Mouse (Mus musculus): Measurements from ENCODE around the gene 4930523C07Rik.

Gene 4930523C07Rik

DNA sequence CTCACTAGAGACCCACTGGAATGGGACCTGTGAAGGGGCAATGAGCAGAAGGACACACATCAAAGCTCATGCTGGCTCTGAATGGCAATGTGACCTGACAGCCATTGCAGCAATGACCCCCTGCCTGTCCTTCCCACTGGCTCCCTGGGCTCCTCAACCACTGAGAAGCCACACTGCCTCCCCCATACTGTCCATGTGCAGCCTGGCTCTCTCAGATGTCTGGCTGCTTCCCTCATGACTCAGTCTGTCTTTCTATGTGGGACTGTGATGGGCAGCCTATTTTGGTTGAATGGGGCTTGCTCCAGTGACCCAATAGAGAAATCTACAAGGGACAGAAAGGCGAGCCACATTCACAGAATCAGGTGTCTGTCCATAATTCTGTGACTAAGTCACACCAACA, 38.5 kb downstream of the 4930523C07Rik start:
- ATAC-seq (ENCODE audit: insufficient number of reproducible peaks, low FRiP score, low TSS enrichment), result no peak

DNA sequence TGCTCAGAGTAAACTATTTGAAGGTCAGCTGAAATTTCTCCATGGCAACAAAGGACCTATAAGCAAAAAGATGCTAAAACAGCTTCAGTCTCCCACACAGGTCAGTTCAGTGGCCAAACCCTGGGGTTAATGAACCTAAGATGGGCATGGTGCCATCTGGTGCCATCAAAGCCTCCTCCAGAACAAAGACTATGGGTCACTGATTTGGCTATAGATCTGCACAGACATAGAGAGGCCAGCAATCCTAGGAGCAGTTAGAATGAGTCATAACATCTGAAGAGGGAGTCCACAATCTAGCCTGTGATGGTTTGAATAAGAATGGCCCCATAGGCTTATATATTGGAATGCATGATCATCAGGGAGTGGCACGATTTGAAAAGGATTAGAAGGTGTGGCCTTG, 40.1 kb downstream of the 4930523C07Rik start:
- ATAC-seq (ENCODE audit: insufficient number of reproducible peaks, low FRiP score, low TSS enrichment), result no peak

DNA sequence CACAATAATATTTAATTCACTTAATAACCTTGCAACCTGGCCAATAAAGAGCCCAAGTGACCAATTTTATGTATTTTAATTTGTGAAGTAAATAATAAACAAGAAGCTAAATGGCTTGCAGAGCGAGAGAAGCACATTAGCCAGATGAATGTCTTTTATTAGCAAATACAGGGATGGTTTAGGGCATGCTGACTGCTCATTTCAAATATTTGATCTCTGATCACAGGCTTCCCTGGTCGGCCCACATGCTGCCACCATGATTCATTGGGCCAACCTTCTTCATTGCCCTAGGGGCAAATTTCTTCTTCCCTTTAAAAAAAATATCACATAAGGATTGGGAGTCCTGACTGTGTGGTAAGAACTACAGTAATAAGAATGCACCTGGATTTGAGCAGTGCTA, 42.5 kb downstream of the 4930523C07Rik start:
- ATAC-seq (ENCODE audit: insufficient number of reproducible peaks, low FRiP score, low TSS enrichment), result no peak

DNA sequence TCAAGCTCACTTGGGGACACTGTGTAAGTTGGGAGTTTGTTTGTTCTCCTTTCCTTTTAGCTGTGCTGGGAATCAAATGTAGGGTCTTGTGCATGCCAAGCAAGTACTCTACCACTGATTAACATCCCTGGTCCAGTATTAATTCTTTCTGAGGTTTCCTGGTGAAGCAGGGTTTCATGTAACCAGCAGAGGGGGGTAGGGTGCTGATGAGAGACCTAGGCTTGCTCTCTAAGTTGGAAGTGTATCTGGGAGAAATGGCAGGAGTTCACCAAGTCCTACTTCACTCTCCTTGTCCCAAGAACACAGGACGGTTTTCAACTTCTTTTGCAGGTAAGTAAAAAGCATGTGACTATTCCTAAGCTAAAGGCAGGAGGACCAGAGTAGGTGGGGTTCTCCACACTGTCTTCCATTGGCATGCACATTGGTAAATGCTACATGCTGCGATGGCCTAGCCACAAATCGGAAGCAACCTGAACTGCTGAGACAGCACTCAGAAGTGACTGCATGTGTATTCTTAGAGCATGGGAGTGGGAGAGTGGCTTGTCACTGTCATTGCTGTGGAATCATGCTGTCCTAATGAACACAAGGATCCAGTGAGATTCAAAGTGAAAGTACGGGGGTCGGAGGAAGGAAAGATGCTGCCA, 55.6 kb downstream of the 4930523C07Rik start:
- no peak for ATAC-seq (ENCODE audit: insufficient number of reproducible peaks, low FRiP score, low TSS enrichment)

DNA sequence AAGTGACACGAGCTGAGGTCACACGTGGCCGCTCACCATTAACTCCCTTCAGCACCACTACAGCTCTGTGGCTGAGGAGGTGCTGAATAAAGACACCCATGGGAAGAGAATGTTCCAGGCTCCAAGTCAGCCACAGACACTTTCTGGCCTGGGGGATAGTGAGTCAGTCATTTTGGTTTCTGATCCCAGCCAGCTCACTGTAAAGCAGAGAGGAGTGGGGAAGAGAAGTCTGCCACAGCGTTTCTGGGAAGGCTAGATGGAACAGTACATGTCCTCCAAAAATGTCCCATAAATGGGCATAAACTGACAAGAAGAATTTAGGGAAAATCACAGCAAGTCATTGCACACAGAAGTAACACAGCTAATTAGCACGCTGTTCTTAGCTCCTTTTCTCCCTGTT, 56.8 kb downstream of the 4930523C07Rik start:
- no peak for ATAC-seq (ENCODE audit: insufficient number of reproducible peaks, low FRiP score, low TSS enrichment)

DNA sequence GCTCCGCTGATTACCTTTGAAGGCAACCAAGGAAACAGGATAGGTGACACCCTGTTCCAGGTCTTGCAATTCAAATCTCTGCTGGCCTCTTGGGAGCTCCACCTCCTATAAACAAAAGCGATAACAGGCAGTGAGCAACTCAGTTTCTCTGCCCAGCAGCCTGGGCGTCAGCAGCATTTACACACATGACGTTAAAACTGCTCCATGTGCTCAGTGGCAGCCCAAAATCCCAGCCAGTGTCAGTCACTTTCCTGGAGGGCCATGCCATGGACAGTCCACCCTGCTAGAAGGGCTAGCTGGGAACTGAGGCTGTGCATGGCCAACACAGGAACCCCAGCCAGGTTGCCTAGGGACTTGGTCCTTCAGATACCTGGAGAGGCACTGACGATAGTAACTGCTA, 61.2 kb downstream of the 4930523C07Rik start:
- ATAC-seq (ENCODE audit: insufficient number of reproducible peaks, low FRiP score, low TSS enrichment), result no peak

DNA sequence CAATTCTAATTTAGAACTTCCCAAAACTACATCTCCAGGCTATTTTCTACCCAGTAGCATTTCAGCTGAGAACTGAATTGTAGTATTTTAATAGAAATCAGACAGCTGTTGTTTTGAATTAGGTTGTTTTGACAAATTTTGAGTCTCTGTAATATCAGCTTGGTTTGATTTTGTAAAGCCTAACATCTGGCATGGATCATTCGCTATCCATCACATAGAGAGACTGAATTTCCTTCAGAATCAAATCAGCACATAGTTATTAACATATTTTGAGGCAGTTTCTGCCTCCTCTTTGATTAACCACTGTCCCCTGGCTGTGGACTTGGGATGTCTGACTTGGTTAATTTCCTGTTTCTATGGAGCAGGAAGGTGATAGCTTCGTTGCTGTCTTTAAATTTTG, 64.4 kb downstream of the 4930523C07Rik start:
- ATAC-seq (ENCODE audit: insufficient number of reproducible peaks, low FRiP score, low TSS enrichment), result no peak

DNA sequence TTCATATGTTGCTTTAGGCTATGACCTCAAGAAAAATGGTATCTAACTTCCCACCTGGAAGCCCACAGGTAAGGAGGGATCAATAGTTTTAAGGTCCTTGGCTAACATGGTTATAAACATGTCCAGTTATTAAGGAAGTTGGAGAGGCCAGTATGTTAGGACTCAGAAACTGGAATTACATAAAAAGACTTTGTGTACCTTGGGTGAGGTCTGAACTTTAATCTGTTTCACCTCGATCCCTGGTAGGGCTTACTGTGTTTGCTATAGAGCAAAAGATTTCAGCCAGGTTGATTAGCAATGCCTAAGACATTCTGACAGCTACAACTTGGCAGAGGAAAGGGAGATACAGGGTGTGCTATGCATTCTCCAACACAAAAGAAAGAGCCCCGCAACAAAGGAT, 79.8 kb downstream of the 4930523C07Rik start:
- no peak for ATAC-seq (ENCODE audit: insufficient number of reproducible peaks, low FRiP score, low TSS enrichment)

Data from cerebellum, adult (tissue).